Mouse (Mus musculus) gastrocnemius, adult 18-20 months (tissue): ENCODE measurements at regions not wholly inside any gene's neighbourhood (a gene's known extent, or its start where the extent isn't known, plus 50 kb on each side); places are given as distances from the start of the nearest gene placed in this dataset.

Experiments used
- DNase-seq: peaks from one replicate; pipeline ENCODE4 v3.0.0; 2021; ENCODE audit warnings: low spot score

- DNase-seq: peak; percentile 5
Measured at GRCm38 (mm10) chrX:11713423-11713822, 385.8 kb downstream of the H2al1j start.

GRCm38 (mm10) chrX:11716773-11717172 lies 389.2 kb downstream of the H2al1j start:
- DNase-seq: no peak

- no peak for DNase-seq
Measured at GRCm38 (mm10) chrX:11718778-11719177, 391.2 kb downstream of the H2al1j start.

GRCm38 (mm10) chrX:11720517-11720916 lies 392.9 kb downstream of the H2al1j start:
- peak; percentile 5 for DNase-seq

DNA sequence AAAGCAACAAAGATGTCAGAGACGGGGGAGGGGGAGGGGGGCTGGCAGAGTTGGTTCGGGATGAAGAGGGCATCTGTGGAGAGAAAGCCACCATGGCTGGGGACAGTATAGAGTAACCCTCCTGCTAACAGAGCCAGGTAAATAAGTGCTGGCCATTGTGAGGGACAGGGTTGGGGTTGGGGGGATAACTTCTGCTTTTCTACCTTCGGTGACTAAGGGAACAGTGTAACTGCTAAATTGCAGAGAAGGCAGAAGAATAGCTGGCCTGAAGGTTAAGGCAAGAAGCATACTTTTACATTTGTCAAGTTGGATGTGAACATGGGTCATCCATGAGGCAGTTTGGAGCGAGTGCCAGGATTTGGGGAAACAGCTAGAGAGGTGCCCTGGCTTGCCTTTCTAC lies 395.1 kb downstream of the H2al1j start:
- DNase-seq: no peak

DNA sequence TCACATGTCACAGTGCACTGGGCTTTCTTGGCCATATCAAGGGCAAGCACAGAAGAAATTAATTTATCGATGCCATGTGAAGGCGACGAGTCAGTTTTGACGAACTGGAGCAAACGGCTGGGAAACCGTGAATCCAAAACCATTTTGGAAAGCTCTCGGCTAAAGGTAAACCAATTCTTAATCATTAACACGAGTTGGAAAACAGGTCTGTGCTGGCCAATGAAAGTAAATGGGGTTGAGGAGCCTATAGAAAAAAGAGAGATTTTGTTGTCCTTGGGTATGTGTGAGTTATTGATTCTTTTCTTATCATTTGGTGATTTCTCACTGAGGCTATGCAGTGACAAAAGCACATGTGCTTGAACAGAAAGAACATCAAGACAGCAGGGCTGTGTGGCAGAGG lies 397.1 kb downstream of the H2al1j start:
- DNase-seq: no peak

DNA sequence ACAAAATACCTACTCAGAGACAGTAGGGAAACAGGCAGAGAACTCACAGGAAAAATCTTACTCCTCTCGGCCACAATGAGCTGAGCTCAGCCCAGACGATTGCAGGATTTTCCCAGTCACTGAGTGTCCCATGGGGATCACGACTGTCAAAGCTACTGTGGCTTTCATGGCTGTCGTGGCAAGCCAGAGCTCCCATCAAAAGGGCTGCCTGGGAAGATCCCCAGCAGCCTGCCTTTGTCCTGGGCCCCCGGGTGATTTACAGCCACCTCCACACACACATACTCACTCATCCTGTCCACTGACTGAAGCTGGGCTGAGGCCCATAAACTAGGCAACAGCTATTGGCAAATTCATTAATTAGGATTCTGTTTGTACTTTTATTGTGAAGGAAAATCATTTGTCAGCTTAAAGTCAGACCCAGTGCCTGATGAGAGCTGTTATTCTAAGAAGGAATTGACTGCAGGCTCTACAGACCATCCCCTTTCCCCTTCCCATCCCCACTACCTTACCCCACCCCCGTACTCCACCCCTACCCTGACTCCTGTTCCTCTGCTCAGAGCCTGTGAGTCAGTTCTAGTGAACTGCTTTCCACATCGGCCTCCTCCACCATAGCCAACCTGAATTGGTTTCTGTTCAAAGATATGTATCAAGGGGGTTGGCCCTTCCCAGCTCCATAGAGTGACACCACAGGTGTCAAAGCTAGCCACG lies 399.1 kb downstream of the H2al1j start:
- DNase-seq: no peak

DNA sequence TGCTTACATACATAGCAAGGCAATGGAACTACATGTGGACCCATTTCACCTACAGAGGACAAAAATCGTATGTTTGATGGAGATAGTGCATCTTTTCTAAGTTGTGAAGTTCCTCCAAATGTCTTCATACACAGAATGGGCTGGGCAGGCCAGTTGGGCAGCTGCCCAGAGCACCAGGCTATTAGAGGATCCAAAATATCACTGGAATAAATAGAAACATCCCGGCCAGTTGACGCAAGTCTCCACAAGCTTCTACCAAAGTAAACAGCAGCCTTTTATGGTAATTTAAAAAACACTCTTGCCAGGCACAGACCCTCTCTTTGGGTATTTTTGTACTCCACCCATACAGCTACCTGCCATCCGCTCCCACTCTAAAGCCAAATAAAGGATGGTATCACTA lies 400.9 kb downstream of the H2al1j start:
- peak; percentile 56 for DNase-seq

DNA sequence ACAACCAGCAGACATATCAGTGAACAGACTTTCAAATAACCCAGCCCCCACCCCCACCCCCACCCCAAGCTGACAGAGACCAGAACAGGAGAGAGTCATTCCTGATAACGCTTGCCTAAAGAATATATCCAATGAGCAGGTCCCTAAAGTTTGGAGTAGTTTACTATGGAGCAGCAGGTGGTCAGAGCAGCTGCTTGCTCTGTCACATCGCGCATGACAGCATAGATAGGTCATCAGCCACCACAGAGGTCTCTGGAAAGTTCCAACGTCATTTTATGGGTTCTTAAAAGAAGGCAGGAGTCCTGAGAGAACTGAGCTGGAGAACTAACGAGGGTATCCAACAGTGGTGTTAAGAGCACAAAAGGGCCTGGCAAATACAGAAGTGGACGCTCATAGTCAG lies 402.4 kb downstream of the H2al1j start:
- no peak for DNase-seq

- peak; percentile 24 for DNase-seq
Measured at GRCm38 (mm10) chrX:11732371-11732770, 404.7 kb downstream of the H2al1j start.

- DNase-seq: no peak
Measured at GRCm38 (mm10) chrX:11734505-11735435, 407.1 kb downstream of the H2al1j start.

GRCm38 (mm10) chrX:11735516-11736170 lies 408.0 kb downstream of the H2al1j start:
- peak; percentile 67 for DNase-seq

- peak; percentile 62 for DNase-seq
Measured at GRCm38 (mm10) chrX:11736481-11736880, 408.9 kb downstream of the H2al1j start.

DNA sequence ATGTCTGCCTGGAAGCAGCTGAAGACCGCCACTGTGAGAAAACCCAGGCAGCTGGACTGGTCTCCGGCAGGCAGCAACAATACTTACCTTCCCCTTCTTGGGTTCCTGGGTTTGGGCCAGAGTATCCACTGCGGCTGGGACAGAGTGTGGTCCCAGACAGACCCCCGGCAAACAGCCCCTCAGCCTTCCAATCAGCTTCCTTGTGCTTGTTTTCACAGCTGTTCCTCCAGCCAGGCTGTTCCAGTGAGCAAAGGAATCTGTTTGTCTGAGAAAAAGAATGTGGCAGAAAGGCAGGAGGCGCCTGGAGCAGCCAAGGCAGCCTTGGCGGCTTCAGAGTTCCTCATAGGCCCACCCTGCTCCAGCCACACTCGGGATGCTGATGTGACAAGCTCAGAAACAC lies 411.9 kb downstream of the H2al1j start:
- DNase-seq: no peak

DNA sequence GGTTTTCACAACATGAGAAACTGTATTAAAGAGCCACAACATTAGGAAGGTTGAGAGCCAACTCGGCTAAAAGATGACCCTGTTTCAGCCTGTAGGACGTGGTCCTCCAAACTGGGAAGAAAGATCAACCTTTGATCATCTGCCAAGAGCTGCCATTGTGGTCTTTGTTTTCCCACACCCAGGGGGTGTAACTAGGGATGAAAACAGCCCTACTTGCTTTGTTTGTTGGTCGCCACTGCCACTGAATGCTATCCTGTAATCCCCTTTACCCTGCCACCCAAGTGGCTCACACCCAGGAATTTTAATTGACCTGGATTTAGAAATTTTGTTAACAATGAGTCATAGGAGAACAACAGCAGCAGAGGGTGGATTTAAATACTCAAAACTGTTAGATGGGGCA lies 414.2 kb downstream of the Bcor start:
- no peak for DNase-seq

DNA sequence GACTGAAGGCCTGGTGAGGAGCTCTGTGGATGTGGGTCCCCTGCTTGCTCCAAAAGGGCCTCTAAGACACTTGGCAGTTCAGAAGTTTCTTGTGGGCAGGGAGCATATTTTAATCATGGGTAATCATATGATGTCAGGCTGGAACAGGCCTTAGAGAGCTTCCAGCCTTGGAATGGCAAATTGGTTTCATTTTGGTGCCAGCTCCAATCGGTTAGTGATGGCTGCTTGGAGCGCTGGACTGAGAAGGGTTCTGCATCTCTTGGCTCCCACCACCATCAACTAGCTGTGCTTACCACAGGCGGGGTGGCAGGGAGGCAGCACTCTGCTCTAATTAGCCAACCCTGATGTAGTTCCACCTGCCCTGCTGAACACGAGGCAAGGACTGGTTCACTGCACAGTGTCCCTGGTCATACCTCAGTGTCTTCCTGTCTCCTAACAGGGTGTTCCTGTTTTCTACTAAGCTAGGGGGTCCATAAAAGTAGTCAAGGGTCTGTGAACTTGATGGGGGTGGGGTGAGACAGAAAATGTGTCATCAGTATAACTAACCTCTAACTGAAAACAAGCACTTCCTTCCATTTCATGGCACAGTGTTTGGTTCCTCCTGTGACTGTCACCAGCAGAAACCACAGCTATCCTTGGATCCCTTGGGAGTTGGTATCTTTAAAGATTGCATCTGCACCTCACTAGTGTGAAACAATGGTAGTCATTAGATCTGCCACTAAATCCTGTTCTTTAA lies 412.6 kb downstream of the Bcor start:
- DNase-seq: no peak

DNA sequence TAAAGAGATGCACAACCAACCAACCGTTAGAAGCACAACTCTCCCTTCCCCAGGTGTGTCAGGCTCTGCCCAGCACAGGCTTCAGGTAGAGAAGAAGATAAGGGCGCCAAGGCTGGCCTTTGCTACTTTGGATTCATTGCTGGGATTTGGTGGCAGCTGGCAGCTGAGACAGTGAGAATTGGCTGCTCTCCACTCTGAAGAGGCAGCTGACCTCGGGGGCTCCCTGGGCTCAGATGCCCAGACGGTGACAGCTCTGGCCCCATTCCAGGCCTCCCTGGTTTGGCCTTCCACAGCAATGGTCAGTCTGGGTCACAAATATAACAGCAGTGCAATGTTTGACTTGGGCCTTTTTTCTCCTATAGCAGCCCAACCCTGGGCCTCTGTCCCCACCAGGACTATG lies 411.9 kb downstream of the Bcor start:
- DNase-seq: peak; percentile 77

DNA sequence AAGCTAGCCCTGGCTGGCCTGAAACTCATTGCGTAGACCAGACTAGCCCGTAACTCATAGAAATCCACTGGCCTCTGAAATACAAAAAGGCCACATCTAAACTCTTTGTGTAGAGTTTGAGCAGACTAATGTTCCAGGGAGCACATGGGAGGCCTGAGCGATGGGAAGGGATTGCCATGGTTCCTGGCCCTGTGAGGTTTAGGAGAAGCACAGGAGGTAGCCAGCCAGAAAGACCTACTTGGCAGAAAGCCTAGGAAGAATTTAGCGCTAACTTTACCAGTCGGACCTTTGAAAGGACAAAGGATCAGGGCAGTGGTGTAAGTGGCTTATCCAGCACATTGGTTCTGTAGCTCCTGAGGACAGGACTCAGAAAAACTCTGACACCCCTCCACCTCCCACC lies 407.6 kb downstream of the Bcor start:
- DNase-seq: no peak

- no peak for DNase-seq
Measured at GRCm38 (mm10) chrX:11752973-11753590, 407.1 kb downstream of the Bcor start.

DNA sequence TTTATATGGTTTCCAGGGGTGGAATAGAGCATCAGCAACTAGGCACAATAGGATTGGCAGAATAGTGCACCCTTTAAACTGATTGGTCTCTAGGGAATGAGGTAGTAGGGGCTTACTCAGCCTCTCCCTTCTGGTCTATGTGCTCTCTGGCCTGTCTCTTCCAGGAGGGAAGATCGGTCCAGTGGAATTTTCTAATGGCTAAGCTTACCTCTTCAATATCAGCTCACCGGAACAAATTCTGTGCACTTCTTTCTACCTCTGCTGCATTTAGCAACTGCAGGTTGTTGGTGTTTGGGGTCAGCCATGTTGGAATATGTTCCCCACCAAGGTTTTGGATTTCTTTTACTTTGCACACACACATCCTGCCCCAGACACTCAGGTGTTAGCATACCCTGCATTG lies 405.1 kb downstream of the Bcor start:
- DNase-seq: no peak
